Comparison of ENCODE assay signal across 8 mouse cellular contexts in genomic region chr4:118289960-118290415, GRCm38 (mm10). TPM values are rescaled to one million over a fixed set of nuclear protein-coding genes. Genes with fewer than 3 reads are reported as not detected.
A peak's percentile ranks its signal among the peaks of the same experiment; 100 is the strongest.
DNase-seq lines count a peak whose midpoint lies in the region; ATAC-seq lines count a peak whose summit lies in the region.

No protein-coding gene starts in this region.

- H3K27me3 ChIP-seq in forebrain, embryonic 15.5 days, result no peaks in the 10 kb centered on the region
- no peaks in the 10 kb centered on the region for H3K27me3 ChIP-seq in limb, embryonic 12.5 days
- H3K27me3 ChIP-seq in midbrain, embryonic 16.5 days (ENCODE audit: control insufficient read depth, insufficient read depth, low read depth, low read length), result no peaks in the 10 kb centered on the region

- under 1% methylated on average over 12 of the region's 12 CpGs for whole genome bisulfite sequencing in forebrain, embryonic 15.5 days
- under 1% methylated on average over 12 of the region's 12 CpGs for WGBS in limb, embryonic 12.5 days
- 1% methylated on average over 12 of the region's 12 CpGs for WGBS in midbrain, embryonic 16.5 days

- peak; percentile 44 for DNase-seq in right cerebral cortex, postnatal 4 days
- no peak for DNase-seq in right cerebral cortex, postnatal 25 days
- DNase-seq in c-Kit-positive CD71-positive TER-119-positive erythroid progenitor cells, embryonic 14.5 days (ENCODE audit: low spot score), result no peak
- no peak for DNase-seq in T-cell, adult 2 months (ENCODE audit: low spot score)
- DNase-seq in gastrocnemius, adult 8-10 months (ENCODE audit: low spot score in 2 of 2), result no peak

- H3K9me3 ChIP-seq in forebrain, embryonic 15.5 days, result no peaks in the 10 kb centered on the region
- H3K9me3 ChIP-seq in limb, embryonic 12.5 days, result no peaks in the 10 kb centered on the region
- no peaks in the 10 kb centered on the region for H3K9me3 ChIP-seq in midbrain, embryonic 16.5 days (replicated peaks; ENCODE audit: control insufficient read depth, low read length, poor library complexity, severe bottlenecking)

- peak overlapping the region; percentile 90 for H3K9ac ChIP-seq in forebrain, embryonic 15.5 days (replicated peaks)
- H3K9ac ChIP-seq in limb, embryonic 12.5 days (replicated peaks), result peak overlapping the region; percentile 96
- peak overlapping the region; percentile 93 for H3K9ac ChIP-seq in midbrain, embryonic 16.5 days (ENCODE audit: low read depth, low read length)

- peak overlapping the region; percentile 84 for H3K27ac ChIP-seq in forebrain, embryonic 15.5 days (replicated peaks)
- peak overlapping the region; percentile 94 for H3K27ac ChIP-seq in limb, embryonic 12.5 days
- H3K27ac ChIP-seq in midbrain, embryonic 16.5 days (ENCODE audit: low read length), result peak overlapping the region; percentile 89

- peak overlapping the region; percentile 73 for H3K4me3 ChIP-seq in forebrain, embryonic 15.5 days
- peak overlapping the region; percentile 97 for H3K4me3 ChIP-seq in limb, embryonic 12.5 days (replicated peaks)
- peak overlapping the region; percentile 80 for H3K4me3 ChIP-seq in midbrain, embryonic 16.5 days (ENCODE audit: low read depth, low read length)

- no peak for ATAC-seq in forebrain, embryonic 15.5 days (replicated peaks)
- ATAC-seq in limb, embryonic 12.5 days (ENCODE audit: insufficient number of reproducible peaks, insufficient read depth, low FRiP score, low TSS enrichment, low read depth), result 0 out of 2 replicates have a peak, but pooled peaks have one; percentile 33
- 0 out of 2 replicates have a peak, but pooled peaks have one; percentile 19 for ATAC-seq in midbrain, embryonic 16.5 days

- H3K4me2 ChIP-seq in forebrain, embryonic 15.5 days (replicated peaks), result peak overlapping the region; percentile 67
- H3K4me2 ChIP-seq in limb, embryonic 12.5 days, result peak overlapping the region; percentile 71
- peak overlapping the region; percentile 91 for H3K4me2 ChIP-seq in midbrain, embryonic 16.5 days (ENCODE audit: low read length)

- H3K4me1 ChIP-seq in forebrain, embryonic 15.5 days, result peaks cover 27% of the 10 kb centered on the region
- H3K4me1 ChIP-seq in limb, embryonic 12.5 days (replicated peaks), result peaks cover 26% of the 10 kb centered on the region
- peaks cover 28% of the 10 kb centered on the region for H3K4me1 ChIP-seq in midbrain, embryonic 16.5 days (ENCODE audit: control insufficient read depth, insufficient read depth, low read length)

- H3K36me3 ChIP-seq in forebrain, embryonic 15.5 days, result no peaks in the 10 kb centered on the region
- peaks cover 24% of the 10 kb centered on the region for H3K36me3 ChIP-seq in limb, embryonic 12.5 days
- H3K36me3 ChIP-seq in midbrain, embryonic 16.5 days (ENCODE audit: control insufficient read depth, insufficient read depth, low read length), result no peaks in the 10 kb centered on the region

RNA-seq across cellular contexts. Expression of gene Ptprf, which starts 1.2 kb away (rescaled TPM):
- 75.9 and 76.1 TPM in 2 replicates for polyA plus RNA-seq in forebrain, embryonic 15.5 days (2015; fragmentation: Nextera tagmentation; extraction: Ambion mirVana)
- 69.6 and 72.2 TPM in 2 replicates for polyA plus RNA-seq in limb, embryonic 12.5 days (2016; fragmentation: Nextera tagmentation; extraction: Ambion mirVana)
- 78.9 and 85.5 TPM in 2 replicates for polyA plus RNA-seq in midbrain, embryonic 16.5 days (2015; fragmentation: Nextera tagmentation; extraction: Ambion mirVana)
- 1 to 10 TPM in 3 of 4 experiments, under 1 TPM in 1; 0.63 to 2.1 (median 1.3) TPM for total RNA-seq in gastrocnemius, adult 8-10 months (2022)
